Mouse (Mus musculus) lung, embryonic 14.5 days (tissue): ENCODE results near the gene Med13l. TPM values are rescaled to one million over a fixed set of nuclear protein-coding genes. Genes with fewer than 3 reads are reported as not detected.

Source experiments
- ATAC-seq: fragments of 200-750 bp; cut with Nextera tagmentation; 2 replicates; pipeline ENCODE4 v1.8.0; 2017; ENCODE audit warnings: mild to moderate bottlenecking, moderate TSS enrichment, moderate library complexity; ENCODE audit not compliant: insufficient read depth
- DNase-seq: peaks from one replicate; pipeline ENCODE4 v3.0.0-alpha.2; 2015
- H3K27ac ChIP-seq: fragments of 300-500 bp; sonication (generic); 2 replicates; pipeline ENCODE4 v1.5.1; 2014; ENCODE audit warnings: low read depth, mild to moderate bottlenecking, moderate library complexity
- H3K27me3 ChIP-seq: fragments of 300-500 bp; sonication (generic); 2 replicates; pipeline ENCODE4 v1.6.1; 2014; ENCODE audit warnings: low read length, control low read depth; ENCODE audit not compliant: insufficient read depth
- H3K36me3 ChIP-seq: fragments of 300-500 bp; sonication (generic); 2 replicates; pipeline ENCODE4 v1.6.1; 2014; ENCODE audit warnings: control low read depth; ENCODE audit not compliant: insufficient read depth
- H3K4me1 ChIP-seq: fragments of 300-500 bp; sonication (generic); 2 replicates; pipeline ENCODE4 v1.6.1; 2014; ENCODE audit warnings: antibody characterized with exemption, control low read depth; ENCODE audit not compliant: insufficient read depth
- H3K4me2 ChIP-seq: fragments of 300-500 bp; sonication (generic); 2 replicates; pipeline ENCODE4 v1.6.1; 2014; ENCODE audit warnings: mild to moderate bottlenecking
- H3K4me3 ChIP-seq: fragments of 300-500 bp; sonication (generic); 2 replicates; pipeline ENCODE4 v1.5.1; 2014; ENCODE audit warnings: low read depth, low read length
- H3K9ac ChIP-seq: fragments of 300-500 bp; sonication (generic); 2 replicates; pipeline ENCODE4 v1.6.1; 2014
- H3K9me3 ChIP-seq: fragments of 300-500 bp; sonication (generic); 2 replicates; pipeline ENCODE4 v1.6.1; 2016; ENCODE audit warnings: low read depth, low read length, control low read depth
- CTCF ChIP-seq: IDR thresholded peaks from 2 replicates; pipeline ENCODE4 v1.5.1; 2016; ENCODE audit warnings: antibody characterized with exemption, low read depth
- WGBS: fragments of 180-500 bp; shearing (Covaris S2); extraction: QIAGEN DNeasy Blood & Tissue Kit; methylation state at CpG from one replicate; pipeline ENCODE4 v1.1.7; 2014; 5-methylcytosine and 5-hydroxymethylcytosine counted together
- polyA plus RNA-seq: library from polyadenylated mRNA; unstranded; fragments of >200 nt; fragmentation: Nextera tagmentation; extraction: Ambion mirVana; gene quantifications from 2 replicates; pipeline ENCODE4 v1.2.1, GENCODE M21; 2014

Gene Med13l
- polyA plus RNA-seq, 1 experiment from 2014 or later: 14.1 TPM

GRCm38 (mm10) chr5:118760986-118761385, 200.5 kb downstream of the Med13l start:
- no peak for TF ChIP-seq CTCF
- ATAC-seq (no peak), DNase-seq (no peak)
- H3K27ac ChIP-seq: no peak overlapping the region
- H3K9me3 ChIP-seq: no peaks in the 10 kb centered on the region
- H3K9ac ChIP-seq: no peak overlapping the region
- no peaks in the 10 kb centered on the region for H3K4me1 ChIP-seq
- H3K4me2 ChIP-seq: no peak overlapping the region
- 87% methylated on average over 10 of the region's 10 CpGs for WGBS
- peaks cover 78% of the 10 kb centered on the region for H3K36me3 ChIP-seq
- no peak overlapping the region for H3K4me3 ChIP-seq
- H3K27me3 ChIP-seq: no peaks in the 10 kb centered on the region

- Histone ChIP-seq H3K9ac (no peak overlapping the region), H3K4me3 (no peak overlapping the region), H3K4me2 (no peak overlapping the region), H3K9me3 (no peaks in the 10 kb centered on the region), H3K27ac (no peak overlapping the region), H3K27me3 (no peaks in the 10 kb centered on the region), H3K4me1 (no peaks in the 10 kb centered on the region), H3K36me3 (peaks cover 62% of the 10 kb centered on the region)
- DNase-seq (no peak), ATAC-seq (no peak)
- no peak for TF ChIP-seq CTCF
- 79% methylated on average over 18 of the region's 18 CpGs for WGBS
Observed at GRCm38 (mm10) chr5:118762499-118763185, 202.2 kb downstream of the Med13l start.

DNA sequence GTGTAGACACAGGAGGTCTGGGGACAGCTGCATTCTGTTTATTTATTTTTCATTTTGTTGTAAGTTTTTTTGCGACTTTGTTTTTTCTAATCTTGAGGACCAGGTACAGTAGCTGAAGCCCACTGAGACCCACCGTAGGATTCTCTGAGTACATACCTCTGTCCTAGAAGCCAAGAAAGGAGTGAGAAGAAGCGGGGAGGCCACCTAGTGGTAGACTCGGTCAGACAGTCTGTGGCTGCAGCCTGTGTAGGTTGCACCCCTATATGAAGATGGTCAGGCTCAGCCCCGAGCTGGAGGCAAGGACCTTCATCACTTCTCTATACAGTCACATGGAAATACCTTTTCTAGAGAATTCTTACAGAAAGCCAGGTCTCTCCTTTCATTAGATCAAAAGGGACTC, 202.9 kb downstream of the Med13l start:
- Histone ChIP-seq H3K27me3 (no peaks in the 10 kb centered on the region), H3K9ac (no peak overlapping the region), H3K4me1 (no peaks in the 10 kb centered on the region), H3K4me2 (no peak overlapping the region), H3K4me3 (no peak overlapping the region), H3K9me3 (no peaks in the 10 kb centered on the region), H3K27ac (no peak overlapping the region), H3K36me3 (peaks cover 56% of the 10 kb centered on the region)
- no peak for ATAC-seq
- 48% methylated on average over 5 of the region's 5 CpGs for WGBS
- DNase-seq: peak; percentile 58
- TF ChIP-seq CTCF: peak; percentile 65

DNA sequence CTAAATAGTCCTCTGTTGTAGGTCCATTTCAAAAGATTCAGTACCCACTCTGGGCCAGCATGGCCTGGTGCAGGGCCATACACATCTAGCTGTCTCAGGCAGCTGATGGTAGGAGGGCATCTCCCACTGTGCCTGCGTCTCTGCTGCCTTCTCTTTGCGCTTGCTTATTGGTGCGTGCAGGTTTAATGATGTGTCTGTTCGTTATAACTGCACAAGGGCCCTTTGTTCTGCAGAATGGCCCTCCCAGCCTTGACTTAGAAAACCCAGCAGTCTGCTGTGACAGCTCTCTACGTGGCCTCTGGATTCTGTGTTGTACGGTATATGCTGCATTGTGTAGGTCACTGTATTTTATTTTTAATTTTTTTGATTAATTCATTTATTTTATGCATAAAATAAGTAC, 208.7 kb downstream of the Med13l start:
- Histone ChIP-seq H3K27me3 (no peaks in the 10 kb centered on the region), H3K9ac (no peak overlapping the region), H3K9me3 (no peaks in the 10 kb centered on the region), H3K4me3 (no peak overlapping the region), H3K4me2 (no peak overlapping the region), H3K27ac (no peak overlapping the region), H3K36me3 (no peaks in the 10 kb centered on the region), H3K4me1 (no peaks in the 10 kb centered on the region)
- DNase-seq: no peak
- WGBS: 78% methylated on average over 6 of the region's 6 CpGs
- ATAC-seq: no peak
- no peak for TF ChIP-seq CTCF

DNA sequence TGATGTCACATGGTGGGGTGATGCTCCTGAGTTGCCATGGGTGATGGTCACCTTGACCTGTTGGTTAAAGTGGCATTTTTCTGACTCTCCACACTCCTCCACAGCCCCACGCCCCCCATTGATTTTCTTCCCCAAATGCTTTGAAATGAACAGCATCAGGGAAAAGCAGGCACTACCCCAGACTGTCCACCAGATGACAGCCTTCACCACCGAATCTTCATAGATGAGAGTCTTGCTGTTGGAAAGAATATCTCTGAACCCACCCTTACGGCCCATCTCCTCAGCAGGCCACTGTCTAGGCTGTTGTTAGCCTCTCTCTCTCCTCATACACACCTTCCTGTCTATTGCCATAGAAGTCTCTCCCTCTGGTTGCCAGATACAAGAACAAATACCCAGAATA, 213.4 kb downstream of the Med13l start:
- Histone ChIP-seq H3K4me2 (no peak overlapping the region), H3K36me3 (no peaks in the 10 kb centered on the region), H3K4me1 (no peaks in the 10 kb centered on the region), H3K9me3 (no peaks in the 10 kb centered on the region), H3K27me3 (no peaks in the 10 kb centered on the region), H3K9ac (no peak overlapping the region), H3K27ac (no peak overlapping the region), H3K4me3 (no peak overlapping the region)
- 31% methylated on average over 3 of the region's 3 CpGs for WGBS
- ATAC-seq (peak; percentile 62; the same call in 1 of the 2 replicates), DNase-seq (peak; percentile 79)
- TF ChIP-seq CTCF: peak; percentile 94

DNA sequence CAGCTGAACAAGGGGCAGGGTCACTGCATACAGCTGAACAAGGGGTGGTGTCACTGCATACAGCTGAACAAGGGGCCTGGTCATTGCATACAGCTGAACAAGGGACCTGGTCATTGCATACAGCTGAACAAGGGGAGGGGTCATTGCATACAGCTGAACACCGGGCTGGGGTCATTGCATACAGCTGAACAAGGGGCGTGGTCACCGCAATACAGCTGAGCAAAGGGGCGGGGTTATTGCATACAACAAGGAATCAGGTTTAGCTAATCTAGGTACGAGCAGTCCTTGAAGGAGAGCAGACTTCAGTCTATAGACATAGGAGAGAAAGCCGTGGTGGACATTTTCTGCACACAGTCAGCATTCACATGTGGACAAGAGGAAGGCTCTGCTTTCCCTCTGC, 215.9 kb downstream of the Med13l start:
- Histone ChIP-seq H3K4me2 (no peak overlapping the region), H3K36me3 (no peaks in the 10 kb centered on the region), H3K9ac (no peak overlapping the region), H3K4me1 (no peaks in the 10 kb centered on the region), H3K9me3 (no peaks in the 10 kb centered on the region), H3K27ac (no peak overlapping the region), H3K27me3 (no peaks in the 10 kb centered on the region), H3K4me3 (no peak overlapping the region)
- TF ChIP-seq CTCF: no peak
- ATAC-seq (no peak), DNase-seq (no peak)
- 71% methylated on average over 6 of the region's 6 CpGs for WGBS

GRCm38 (mm10) chr5:118781598-118781997, 221.1 kb downstream of the Med13l start:
- WGBS: 9% methylated on average over 17 of the region's 17 CpGs
- H3K4me2 ChIP-seq: no peak overlapping the region
- no peak overlapping the region for H3K4me3 ChIP-seq
- H3K9me3 ChIP-seq: no peaks in the 10 kb centered on the region
- DNase-seq (peak; percentile 78), ATAC-seq (no peak)
- TF ChIP-seq CTCF: peak; percentile 100
- no peaks in the 10 kb centered on the region for H3K27me3 ChIP-seq
- H3K4me1 ChIP-seq: no peaks in the 10 kb centered on the region
- no peaks in the 10 kb centered on the region for H3K36me3 ChIP-seq
- no peak overlapping the region for H3K9ac ChIP-seq
- no peak overlapping the region for H3K27ac ChIP-seq

DNA sequence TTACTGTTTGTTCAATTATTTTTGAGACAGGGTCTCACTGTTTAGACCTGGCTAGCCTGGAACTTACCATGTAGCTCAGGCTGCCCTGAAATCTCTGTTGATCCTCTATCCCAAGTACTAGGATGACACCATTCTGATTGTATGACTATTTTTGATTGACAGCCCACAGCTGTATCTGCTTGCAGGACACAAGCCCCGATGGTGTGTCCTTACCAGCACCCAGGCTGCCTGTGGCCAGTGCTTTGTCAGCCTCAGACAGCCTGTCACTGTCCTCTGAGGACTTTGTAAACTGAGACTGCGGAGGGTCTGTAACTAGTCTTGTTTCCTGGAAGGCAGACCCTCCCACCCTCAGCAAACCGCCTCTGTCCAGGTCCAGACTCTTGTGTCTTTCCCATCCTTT, 221.7 kb downstream of the Med13l start:
- ATAC-seq: no peak
- 47% methylated on average over 3 of the region's 3 CpGs for WGBS
- H3K9me3 ChIP-seq: no peaks in the 10 kb centered on the region

More for the DNA sequence above, 221.7 kb downstream of the Med13l start:
- no peak for TF ChIP-seq CTCF
- Histone ChIP-seq H3K27ac (no peak overlapping the region), H3K4me2 (no peak overlapping the region), H3K4me3 (no peak overlapping the region), H3K9ac (no peak overlapping the region), H3K4me1 (no peaks in the 10 kb centered on the region), H3K27me3 (no peaks in the 10 kb centered on the region), H3K36me3 (no peaks in the 10 kb centered on the region)
- no peak for DNase-seq
